Mouse (Mus musculus): ENCODE results near the gene Lrrn1.

The Lrrn1 gene

DNA sequence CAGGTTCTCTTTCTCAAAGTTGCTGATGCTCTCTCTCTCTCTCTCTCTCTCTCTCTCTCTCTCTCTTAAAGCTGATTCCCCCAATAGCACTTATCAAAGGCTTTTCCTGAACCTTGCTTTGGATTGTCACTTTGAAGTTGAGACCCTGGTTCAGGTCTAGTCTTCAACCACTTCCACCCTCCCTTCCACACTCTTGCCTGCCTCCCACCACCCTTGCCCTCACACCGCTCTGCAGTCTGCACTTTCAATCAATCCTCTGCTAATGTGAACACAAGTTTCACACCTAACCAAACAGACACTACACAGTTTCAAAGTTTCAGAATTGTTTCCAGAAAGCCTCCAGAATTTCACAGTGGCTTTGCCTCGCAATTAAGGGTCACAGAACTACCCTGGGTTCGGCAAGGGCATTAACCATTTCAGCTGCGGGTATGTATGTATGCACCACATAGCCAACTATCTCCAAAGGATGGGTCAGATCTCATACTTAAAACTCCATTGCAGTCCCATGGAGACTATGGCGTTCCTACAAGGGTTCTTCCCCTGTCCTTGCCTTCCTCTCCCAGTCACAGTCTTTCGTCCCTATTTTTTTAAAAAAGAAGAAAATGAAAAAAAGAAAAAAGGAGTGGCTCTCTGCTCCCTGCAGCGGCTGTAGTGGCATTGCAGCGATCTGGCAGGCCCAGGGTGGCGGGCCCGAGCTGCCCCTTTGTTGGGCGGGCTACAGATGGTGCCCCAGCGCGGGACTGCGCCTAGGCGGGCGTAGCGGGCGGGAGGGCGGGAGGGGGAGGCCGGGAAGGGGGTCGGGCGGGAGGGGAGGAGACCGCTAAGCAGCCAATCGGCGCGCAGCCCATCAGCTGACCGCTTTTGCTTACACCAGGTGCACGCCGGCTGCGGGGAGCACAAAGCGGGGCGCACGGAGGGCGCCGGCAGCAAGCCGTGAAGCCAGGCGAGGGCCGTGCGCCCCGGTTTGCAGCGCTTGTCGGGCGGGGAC is at the start of gene Lrrn1:
Gene Lrrn1, plus strand, starts transcription at position 892 of the 988 bp plus-strand sequence.
- no peak for DNase-seq (ENCODE audit: low spot score)

GRCm38 (mm10) chr6:107494491-107494890 is 35.1 kb upstream of the Lrrn1 start:
- no peak for DNase-seq (ENCODE audit: low spot score)

DNA sequence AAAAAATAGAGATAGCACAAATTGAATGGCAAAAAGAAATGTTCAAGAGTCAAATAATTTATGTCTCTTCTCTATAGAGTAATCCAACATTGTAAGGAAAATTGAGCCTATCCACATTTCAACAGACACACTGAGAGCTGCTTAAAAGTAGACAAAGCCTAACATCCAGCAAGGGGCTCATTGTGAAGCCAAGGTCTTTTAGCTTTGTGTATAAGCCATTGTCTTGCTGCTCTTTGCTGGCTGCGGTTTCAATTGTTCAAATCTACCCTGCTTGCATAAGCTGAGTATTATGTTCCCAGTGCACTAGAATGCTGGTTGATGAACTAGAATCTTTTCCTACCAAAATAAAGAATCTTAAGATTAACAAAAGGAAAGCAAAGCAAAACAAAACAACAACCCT is 33.7 kb upstream of the Lrrn1 start:
- no peak for DNase-seq (ENCODE audit: low spot score)

DNA sequence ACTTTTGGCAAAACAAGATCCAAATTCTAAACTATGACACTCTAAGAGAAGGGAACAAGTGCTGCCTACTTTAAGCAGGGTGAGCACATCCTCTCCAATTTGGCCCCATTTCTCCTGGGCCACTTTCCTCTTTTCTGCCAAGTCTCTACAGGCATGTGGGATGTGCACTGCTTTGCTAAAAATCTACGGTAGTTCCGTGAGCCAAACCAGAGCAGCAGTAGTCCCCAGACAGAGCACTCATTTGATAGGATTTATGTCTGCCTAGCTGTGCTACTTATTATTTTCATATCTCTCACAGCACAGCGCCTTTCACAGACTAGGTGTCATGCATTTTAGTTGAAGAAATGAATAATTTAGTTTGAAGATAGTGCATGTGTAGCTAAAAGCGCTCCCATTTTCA is 15.9 kb upstream of the Lrrn1 start:
- DNase-seq (ENCODE audit: low spot score) = no peak

GRCm38 (mm10) chr6:107523953-107524352 is 5.6 kb upstream of the Lrrn1 start:
- DNase-seq (ENCODE audit: low spot score) = no peak

DNA sequence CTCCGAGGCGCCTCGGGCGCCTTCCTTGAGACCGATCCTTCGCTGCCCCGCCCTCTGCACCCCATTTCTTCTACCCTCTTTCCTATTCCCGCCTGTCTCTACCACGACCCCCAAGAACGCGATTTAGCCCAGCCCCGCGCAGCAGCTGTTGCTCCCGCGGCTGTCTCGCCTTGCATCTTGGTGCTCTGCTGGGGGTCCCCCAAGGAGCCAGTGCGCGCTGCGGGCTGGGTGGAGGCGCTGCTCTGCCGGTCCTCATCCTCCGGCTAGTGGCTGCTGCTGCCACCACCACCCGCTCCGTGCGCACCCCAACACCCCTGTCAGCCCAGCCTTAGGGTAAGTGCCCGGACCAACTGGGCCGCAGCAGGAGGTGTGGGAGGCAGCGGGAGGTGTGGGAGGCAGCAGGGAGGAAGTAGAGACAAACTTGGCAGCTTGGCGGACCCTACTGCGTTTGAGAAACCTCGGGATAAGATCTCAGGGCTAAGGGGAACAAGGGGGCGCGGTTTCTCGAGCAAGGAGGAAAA is 403 bp downstream of the Lrrn1 start:
- DNase-seq (ENCODE audit: low spot score) = no peak

- DNase-seq (ENCODE audit: low spot score) = no peak
These were observed 1.2 kb downstream of the Lrrn1 start for GRCm38 (mm10) chr6:107530621-107531285.

DNA sequence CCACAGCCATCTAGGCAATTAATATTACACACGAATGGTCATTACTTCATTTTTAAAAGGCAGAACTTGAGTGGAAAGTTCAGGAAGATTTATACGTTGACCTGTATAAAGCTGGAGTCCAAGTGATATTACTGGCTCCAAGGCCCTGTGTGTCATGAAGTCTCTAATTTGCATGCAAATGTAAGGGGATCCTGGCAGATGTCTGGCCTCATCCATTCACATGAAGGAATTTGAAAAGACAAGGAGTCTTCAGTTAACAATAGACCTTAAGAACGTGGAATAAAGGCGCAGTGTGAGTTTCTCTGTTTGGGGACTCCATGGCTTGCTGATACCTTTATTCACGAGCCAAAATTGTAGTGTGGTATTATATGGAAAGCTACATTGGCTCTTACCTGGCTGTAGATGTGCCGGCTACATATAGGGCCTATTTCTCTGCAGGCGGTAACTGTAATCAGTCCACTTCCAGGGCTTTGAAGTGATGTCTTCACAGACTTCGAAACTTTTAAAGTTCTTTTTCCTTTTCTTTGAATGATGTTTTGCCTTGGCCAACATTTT is 2.0 kb downstream of the Lrrn1 start:
- no peak for DNase-seq (ENCODE audit: low spot score)

DNA sequence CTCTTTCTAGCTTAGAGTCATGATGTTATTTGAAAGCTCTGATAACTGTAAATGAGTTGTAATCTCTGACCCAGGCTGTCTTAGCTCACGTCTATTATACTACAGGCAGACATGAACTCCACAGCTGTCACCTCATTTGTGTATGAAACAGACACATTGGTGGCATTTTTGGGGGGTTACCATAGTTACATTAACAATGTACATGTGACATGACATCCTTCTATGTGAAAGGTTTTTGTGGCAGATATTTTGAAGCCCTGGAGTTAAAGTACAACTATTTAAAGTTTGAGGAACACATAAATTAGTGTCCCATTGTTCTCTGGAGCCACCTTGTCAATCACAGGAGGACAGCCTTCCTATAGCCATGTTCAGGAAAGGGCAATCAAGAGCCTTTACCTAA is 5.0 kb downstream of the Lrrn1 start:
- DNase-seq (ENCODE audit: low spot score) = no peak

- no peak for DNase-seq (ENCODE audit: low spot score)
These were observed 7.1 kb downstream of the Lrrn1 start for GRCm38 (mm10) chr6:107536631-107537030.

DNA sequence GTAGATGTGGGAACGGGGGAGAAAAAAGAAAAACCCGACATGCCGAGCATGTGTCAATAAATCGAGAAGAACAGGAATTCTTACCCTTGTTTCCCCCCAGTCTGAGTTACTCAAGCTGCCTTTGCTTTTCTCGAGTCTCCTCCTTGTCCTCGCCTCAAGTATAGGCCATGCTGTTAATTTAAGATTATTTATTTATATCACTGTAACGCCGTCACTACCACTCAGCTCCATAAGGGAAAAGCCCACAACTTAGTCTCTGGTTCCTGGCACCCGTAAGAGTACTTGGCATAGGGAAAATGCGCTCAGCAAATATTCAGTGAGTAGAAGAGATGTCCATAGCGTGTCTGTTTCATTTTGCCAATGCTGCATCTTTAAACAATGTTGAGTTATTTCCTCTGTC is 11.7 kb downstream of the Lrrn1 start:
- no peak for DNase-seq (ENCODE audit: low spot score)

- DNase-seq (ENCODE audit: low spot score) = no peak
These were observed 12.3 kb downstream of the Lrrn1 start for GRCm38 (mm10) chr6:107541918-107542317.

DNA sequence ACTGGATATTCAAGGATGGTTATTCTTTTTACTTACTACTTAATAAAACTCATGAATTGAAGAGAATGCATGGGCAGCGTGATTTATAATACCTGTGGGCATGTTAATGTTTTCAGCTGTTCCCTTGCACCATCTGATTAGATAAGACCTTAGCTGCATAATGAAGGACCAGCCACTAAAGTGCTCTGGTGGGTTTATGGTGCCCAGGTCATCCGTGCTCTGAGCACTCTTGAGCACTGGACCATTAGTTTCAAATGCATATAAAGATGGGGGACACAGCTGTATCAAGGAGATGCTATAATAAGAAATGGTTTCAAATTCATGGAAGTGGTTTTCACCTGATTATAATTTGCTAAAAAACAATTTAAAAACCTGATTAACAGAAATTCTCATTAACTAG is 16.7 kb downstream of the Lrrn1 start:
- no peak for DNase-seq (ENCODE audit: low spot score)

GRCm38 (mm10) chr6:107552511-107552910 is 22.9 kb downstream of the Lrrn1 start:
- DNase-seq (ENCODE audit: low spot score) = no peak

- DNase-seq (ENCODE audit: low spot score) = no peak
These were observed 25.8 kb downstream of the Lrrn1 start for GRCm38 (mm10) chr6:107555364-107555763.

DNA sequence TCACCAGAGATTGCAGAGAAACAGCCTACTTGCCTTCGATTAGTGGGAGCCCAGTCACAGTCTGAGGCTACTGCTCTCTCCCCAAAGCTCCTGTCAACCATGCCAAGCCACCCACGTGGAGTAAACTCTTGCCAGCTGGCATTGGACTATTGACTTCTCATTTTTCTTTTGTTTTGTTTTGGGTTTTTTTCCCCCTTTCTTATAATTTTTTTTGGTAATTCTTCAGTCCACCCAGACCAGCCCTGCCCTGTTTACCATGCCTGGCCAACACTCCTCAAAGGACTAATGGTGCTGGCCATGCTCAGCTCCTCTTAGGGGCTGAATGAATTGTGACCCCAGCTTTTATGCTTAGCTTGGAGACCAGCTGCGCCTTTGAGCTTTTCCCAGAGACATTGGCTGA is 27.4 kb downstream of the Lrrn1 start:
- no peak for DNase-seq (ENCODE audit: low spot score)

- no peak for DNase-seq (ENCODE audit: low spot score)
These were observed 28.2 kb downstream of the Lrrn1 start for GRCm38 (mm10) chr6:107557806-107558205.

DNA sequence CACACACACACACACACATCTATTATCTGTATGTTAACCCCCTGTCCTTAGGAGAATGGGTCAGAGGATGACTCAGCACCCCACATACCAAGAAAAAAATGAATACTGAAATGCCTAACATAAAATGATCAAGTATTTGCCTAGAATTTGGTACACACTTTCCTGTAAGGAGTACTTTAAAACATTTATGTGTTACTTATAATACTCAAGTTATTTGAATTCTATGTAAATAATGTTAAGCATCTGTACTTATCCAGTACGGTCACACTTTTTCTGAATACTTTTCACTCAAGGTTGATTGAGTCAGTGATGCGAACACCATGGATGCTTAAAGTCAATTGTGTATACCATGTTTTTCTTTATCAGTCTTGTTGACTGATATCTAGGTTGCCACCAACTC is 32.7 kb downstream of the Lrrn1 start:
- no peak for DNase-seq (ENCODE audit: low spot score)

DNA sequence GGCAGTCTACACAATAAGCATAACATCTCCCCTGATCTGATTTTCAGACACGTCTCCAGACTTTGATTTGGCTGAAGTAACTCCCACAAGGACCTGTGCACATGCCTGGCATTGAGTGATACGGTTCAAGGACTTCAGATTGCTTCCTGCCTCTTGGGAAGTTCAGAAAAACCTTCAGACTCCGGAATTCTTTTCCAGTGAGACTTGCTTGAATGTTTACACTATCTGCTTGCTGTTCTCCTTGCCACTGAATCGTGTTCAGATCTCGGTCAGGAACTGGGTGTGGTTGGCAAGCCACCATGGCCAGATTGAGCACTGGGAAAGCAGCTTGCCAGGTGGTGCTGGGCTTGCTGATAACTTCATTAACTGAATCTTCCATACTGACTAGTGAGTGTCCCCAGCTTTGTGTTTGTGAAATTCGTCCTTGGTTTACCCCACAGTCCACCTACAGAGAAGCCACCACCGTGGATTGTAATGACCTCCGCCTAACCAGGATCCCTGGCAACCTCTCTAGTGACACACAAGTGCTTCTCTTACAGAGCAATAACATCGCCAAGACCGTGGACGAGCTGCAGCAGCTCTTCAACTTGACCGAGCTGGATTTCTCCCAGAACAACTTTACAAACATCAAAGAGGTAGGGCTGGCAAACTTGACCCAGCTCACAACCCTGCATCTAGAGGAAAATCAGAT is 37.5 kb downstream of the Lrrn1 start:
- no peak for DNase-seq (ENCODE audit: low spot score)

- no peak for DNase-seq (ENCODE audit: low spot score)
These were observed 45.0 kb downstream of the Lrrn1 start for GRCm38 (mm10) chr6:107574561-107574960.

DNA sequence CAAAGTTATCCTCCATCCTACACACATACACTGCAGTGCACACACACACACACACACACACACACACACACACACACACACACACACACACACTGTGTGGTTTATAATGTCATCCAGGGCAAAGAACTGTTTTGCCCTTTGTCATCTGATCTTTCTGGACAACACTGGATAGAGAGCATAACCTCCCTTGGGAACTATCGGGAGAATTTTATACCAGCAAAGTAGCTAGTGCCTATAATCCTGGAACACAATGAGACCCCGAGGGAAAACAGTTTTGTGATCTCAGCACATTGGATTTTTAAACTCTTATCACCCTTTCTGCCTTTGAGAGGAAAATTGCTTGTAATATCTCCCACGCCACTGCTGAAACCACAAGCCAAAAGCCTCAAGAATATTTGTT is 45.8 kb downstream of the Lrrn1 start:
- DNase-seq (ENCODE audit: low spot score) = no peak

GRCm38 (mm10) chr6:107577309-107577708 is 47.7 kb downstream of the Lrrn1 start:
- no peak for DNase-seq (ENCODE audit: low spot score)

All from urinary bladder, postnatal 10 days (tissue).